Mouse (Mus musculus) embryonic facial prominence, embryonic 13.5 days (tissue): Measurements from ENCODE around the gene Dnm2. TPM values are rescaled to one million over a fixed set of nuclear protein-coding genes. Genes with fewer than 3 reads are reported as not detected.

Experiments used
- ATAC-seq: fragments of 200-750 bp; cut with Nextera tagmentation; 2 replicates; pipeline ENCODE4 v1.8.0; 2017; ENCODE audit warnings: low read depth; ENCODE audit not compliant: insufficient number of reproducible peaks, insufficient read depth, low FRiP score, low TSS enrichment
- H3K27ac ChIP-seq: fragments of 300-500 bp; sonication (generic); 2 replicates; pipeline ENCODE4 v1.5.1; 2015; ENCODE audit warnings: moderate library complexity, mild to moderate bottlenecking, inconsistent platforms
- H3K27me3 ChIP-seq: fragments of 300-500 bp; sonication (generic); 2 replicates; pipeline ENCODE4 v1.6.1; 2015; ENCODE audit warnings: mild to moderate bottlenecking, inconsistent platforms
- H3K36me3 ChIP-seq: fragments of 300-500 bp; sonication (generic); 2 replicates; pipeline ENCODE4 v1.6.1; 2015; ENCODE audit warnings: mild to moderate bottlenecking, inconsistent platforms
- H3K4me1 ChIP-seq: fragments of 300-500 bp; sonication (generic); 2 replicates; pipeline ENCODE4 v1.6.1; 2015; ENCODE audit warnings: inconsistent platforms
- H3K4me2 ChIP-seq: fragments of 300-500 bp; sonication (generic); 2 replicates; pipeline ENCODE4 v1.6.1; 2015; ENCODE audit warnings: moderate library complexity, mild to moderate bottlenecking, inconsistent platforms
- H3K4me3 ChIP-seq: fragments of 300-500 bp; sonication (generic); 2 replicates; pipeline ENCODE4 v1.5.1; 2015; ENCODE audit warnings: mild to moderate bottlenecking, inconsistent platforms
- H3K9ac ChIP-seq: fragments of 300-500 bp; sonication (generic); 2 replicates; pipeline ENCODE4 v1.6.1; 2015; ENCODE audit warnings: mild to moderate bottlenecking, inconsistent platforms
- H3K9me3 ChIP-seq: fragments of 300-500 bp; sonication (generic); 2 replicates; pipeline ENCODE4 v1.6.1; 2016; ENCODE audit warnings: inconsistent platforms
- WGBS: fragments of 180-500 bp; shearing (Covaris S2); methylation state at CpG from one replicate; pipeline ENCODE4 v1.1.7; 2015; ENCODE audit warnings: mixed read lengths; 5-methylcytosine and 5-hydroxymethylcytosine counted together
- polyA plus RNA-seq: library from polyadenylated mRNA; unstranded; fragments of >200 nt; fragmentation: Nextera tagmentation; extraction: Ambion mirVana; gene quantifications from 2 replicates; pipeline ENCODE4 v1.2.1, GENCODE M21; 2015

The Dnm2 gene
- polyA plus RNA-seq, 1 experiment from 2014 or later = 74.5 TPM

- Histone ChIP-seq H3K4me2 (no peak overlapping the region), H3K4me1 (peaks cover 43% of the 10 kb centered on the region), H3K4me3 (no peak overlapping the region), H3K36me3 (0 out of 2 replicates have a peak, but pooled peaks cover 7% of the 10 kb centered on the region), H3K9me3 (no peaks in the 10 kb centered on the region), H3K27ac (no peak overlapping the region), H3K9ac (no peak overlapping the region), H3K27me3 (no peaks in the 10 kb centered on the region)
- ATAC-seq = no peak
- 87% methylated on average over 7 of the region's 7 CpGs for WGBS
These were observed 7.4 kb downstream of the Dnm2 start for GRCm38 (mm10) chr9:21432066-21432465.

DNA sequence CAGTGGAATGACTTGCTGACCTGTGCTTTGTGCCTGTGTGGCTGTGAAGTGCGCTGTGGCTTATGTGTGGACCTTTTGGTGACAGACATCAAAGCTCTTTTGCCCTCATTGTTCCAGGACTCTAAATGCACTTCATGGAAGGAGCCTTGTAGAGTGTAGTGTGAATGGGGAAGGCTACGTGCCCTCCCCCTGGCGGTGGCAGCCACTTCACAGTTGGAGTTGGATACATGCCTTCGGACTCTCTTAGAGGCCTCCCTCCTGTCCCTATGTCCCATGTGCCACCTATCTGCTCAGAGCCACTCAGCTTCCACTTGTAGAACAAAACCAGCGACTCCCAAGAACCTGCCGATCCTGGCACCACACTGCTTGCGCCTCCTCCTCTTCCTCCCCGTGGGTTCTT is 9.1 kb downstream of the Dnm2 start:
- H3K4me3 ChIP-seq = no peak overlapping the region
- no peak for ATAC-seq
- no peaks in the 10 kb centered on the region for H3K9me3 ChIP-seq
- H3K27me3 ChIP-seq = no peaks in the 10 kb centered on the region
- 0 out of 2 replicates have a peak, but pooled peaks cover 7% of the 10 kb centered on the region for H3K36me3 ChIP-seq
- 0 out of 2 replicates have a peak overlapping the region, but pooled peaks have one; percentile 7 for H3K9ac ChIP-seq
- H3K27ac ChIP-seq = 0 out of 2 replicates have a peak overlapping the region, but pooled peaks have one; percentile 33
- 92% methylated on average over 8 of the region's 8 CpGs for WGBS
- peaks cover 52% of the 10 kb centered on the region for H3K4me1 ChIP-seq
- no peak overlapping the region for H3K4me2 ChIP-seq

GRCm38 (mm10) chr9:21434410-21434809 is 9.7 kb downstream of the Dnm2 start:
- 84% methylated on average over 2 of the region's 2 CpGs for WGBS
- H3K27me3 ChIP-seq = no peaks in the 10 kb centered on the region
- H3K4me3 ChIP-seq = no peak overlapping the region
- H3K9me3 ChIP-seq = no peaks in the 10 kb centered on the region
- no peak for ATAC-seq
- 0 out of 2 replicates have a peak, but pooled peaks cover 7% of the 10 kb centered on the region for H3K36me3 ChIP-seq
- H3K27ac ChIP-seq = no peak overlapping the region
- H3K4me2 ChIP-seq = no peak overlapping the region
- H3K4me1 ChIP-seq = peaks cover 58% of the 10 kb centered on the region
- no peak overlapping the region for H3K9ac ChIP-seq

GRCm38 (mm10) chr9:21435777-21436635 is 11.3 kb downstream of the Dnm2 start:
- no peak overlapping the region for H3K9ac ChIP-seq
- no peak for ATAC-seq
- H3K27me3 ChIP-seq = no peaks in the 10 kb centered on the region
- H3K27ac ChIP-seq = no peak overlapping the region
- no peaks in the 10 kb centered on the region for H3K9me3 ChIP-seq
- 0 out of 2 replicates have a peak, but pooled peaks cover 7% of the 10 kb centered on the region for H3K36me3 ChIP-seq
- H3K4me2 ChIP-seq = no peak overlapping the region
- H3K4me1 ChIP-seq = peaks cover 55% of the 10 kb centered on the region
- no peak overlapping the region for H3K4me3 ChIP-seq
- 79% methylated on average over 7 of the region's 7 CpGs for WGBS

DNA sequence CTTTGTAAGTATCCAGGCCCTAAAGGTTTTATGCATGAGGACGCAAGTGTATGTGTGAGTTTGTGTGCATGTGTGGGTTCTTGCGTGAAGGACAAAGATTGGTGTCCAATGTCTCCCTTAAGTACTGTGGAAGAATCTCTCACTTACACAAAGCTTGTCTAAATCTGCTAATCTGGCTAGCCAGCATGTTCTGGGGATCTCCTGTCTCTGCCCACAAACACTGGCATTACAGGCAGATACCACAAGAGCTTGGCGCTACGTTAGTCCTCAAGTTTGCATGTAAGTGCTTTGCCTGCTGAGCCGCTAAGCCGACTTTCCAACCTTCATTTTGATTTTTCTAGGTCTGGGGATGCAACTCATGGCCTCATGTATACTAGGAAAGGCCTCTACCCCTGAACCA is 12.9 kb downstream of the Dnm2 start:
- Histone ChIP-seq H3K27me3 (no peaks in the 10 kb centered on the region), H3K9me3 (no peaks in the 10 kb centered on the region), H3K4me3 (no peak overlapping the region), H3K4me2 (no peak overlapping the region), H3K36me3 (0 out of 2 replicates have a peak, but pooled peaks cover 10% of the 10 kb centered on the region), H3K4me1 (peaks cover 55% of the 10 kb centered on the region), H3K27ac (peak overlapping the region; percentile 82), H3K9ac (no peak overlapping the region)
- ATAC-seq = no peak
- 92% methylated on average over 6 of the region's 6 CpGs for WGBS

DNA sequence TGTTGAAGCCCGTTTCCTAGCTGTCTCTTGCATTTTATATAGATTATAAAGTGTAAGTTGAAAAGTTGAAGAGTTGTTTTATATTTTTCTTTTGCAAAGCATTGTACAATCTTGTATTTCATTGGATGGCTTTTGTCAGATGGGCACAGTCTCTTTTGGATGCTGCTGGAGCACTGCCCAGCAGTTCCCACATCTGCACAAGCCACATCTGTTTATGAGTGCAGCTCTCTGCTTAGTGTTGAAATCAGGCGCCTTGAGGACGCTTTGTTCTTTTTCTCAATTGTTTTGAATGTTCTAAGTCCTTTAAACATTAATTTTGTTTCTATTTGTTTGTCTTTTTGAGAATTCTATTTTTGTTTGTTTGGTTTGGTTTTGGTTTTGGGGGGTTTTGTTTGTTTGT is 13.5 kb downstream of the Dnm2 start:
- H3K9ac ChIP-seq = no peak overlapping the region
- no peak for ATAC-seq
- no peak overlapping the region for H3K4me3 ChIP-seq
- H3K4me1 ChIP-seq = peaks cover 53% of the 10 kb centered on the region
- 0 out of 2 replicates have a peak, but pooled peaks cover 12% of the 10 kb centered on the region for H3K36me3 ChIP-seq
- no peak overlapping the region for H3K4me2 ChIP-seq
- H3K27ac ChIP-seq = peak overlapping the region; percentile 82
- 42% methylated on average over 3 of the region's 3 CpGs for WGBS
- H3K27me3 ChIP-seq = no peaks in the 10 kb centered on the region
- H3K9me3 ChIP-seq = no peaks in the 10 kb centered on the region

DNA sequence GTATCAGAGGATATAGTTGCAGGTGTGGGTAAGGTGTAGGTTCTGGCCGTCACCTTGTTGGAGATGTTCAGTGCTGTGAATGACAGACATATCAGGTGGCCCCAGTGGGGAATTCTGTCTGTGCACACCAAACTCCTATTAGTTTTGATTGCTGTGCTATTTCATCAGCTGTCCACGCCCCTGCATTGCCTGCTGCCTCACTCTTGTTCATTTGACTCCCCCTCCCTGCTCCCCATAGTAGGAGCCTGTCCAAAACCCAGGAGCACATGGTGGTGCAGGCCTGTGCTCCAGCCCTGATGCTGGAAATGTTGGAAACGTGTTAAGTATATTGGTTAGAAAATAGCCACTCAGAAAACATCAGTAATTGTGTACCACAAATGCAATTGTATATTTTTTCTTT is 14.7 kb downstream of the Dnm2 start:
- Histone ChIP-seq H3K4me1 (peaks cover 47% of the 10 kb centered on the region), H3K9me3 (no peaks in the 10 kb centered on the region), H3K4me3 (no peak overlapping the region), H3K36me3 (peaks cover 8% of the 10 kb centered on the region; the same call in 1 of the 2 replicates), H3K9ac (no peak overlapping the region), H3K27me3 (no peaks in the 10 kb centered on the region), H3K27ac (no peak overlapping the region), H3K4me2 (no peak overlapping the region)
- ATAC-seq = no peak
- 78% methylated on average over 3 of the region's 3 CpGs for WGBS

DNA sequence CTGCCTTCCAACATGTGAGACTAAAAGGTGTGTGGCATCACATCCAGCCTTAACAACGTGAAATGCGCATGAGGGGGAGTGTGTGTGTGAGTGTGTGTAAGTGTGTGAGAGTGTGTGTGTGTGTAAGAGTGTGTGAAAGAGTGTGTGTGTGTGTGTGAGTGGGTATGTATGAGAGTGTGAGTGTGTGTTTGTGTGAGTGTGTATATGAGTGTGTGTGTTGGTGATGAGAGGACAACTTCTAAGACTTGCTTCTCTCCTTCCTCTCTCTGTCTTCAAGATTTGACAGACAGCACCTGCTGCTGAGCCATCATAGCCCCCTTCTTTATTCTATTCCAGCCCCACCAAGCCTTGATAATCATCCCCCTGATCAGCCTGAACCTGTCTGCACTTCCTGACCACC is 15.2 kb downstream of the Dnm2 start:
- peaks cover 44% of the 10 kb centered on the region for H3K4me1 ChIP-seq
- H3K9me3 ChIP-seq = no peaks in the 10 kb centered on the region
- ATAC-seq = no peak
- H3K9ac ChIP-seq = no peak overlapping the region
- WGBS = 89% methylated on average over 2 of the region's 2 CpGs
- H3K4me2 ChIP-seq = no peak overlapping the region
- peaks cover 12% of the 10 kb centered on the region; the same call in 1 of the 2 replicates for H3K36me3 ChIP-seq
- no peak overlapping the region for H3K27ac ChIP-seq
- H3K4me3 ChIP-seq = no peak overlapping the region
- H3K27me3 ChIP-seq = no peaks in the 10 kb centered on the region

DNA sequence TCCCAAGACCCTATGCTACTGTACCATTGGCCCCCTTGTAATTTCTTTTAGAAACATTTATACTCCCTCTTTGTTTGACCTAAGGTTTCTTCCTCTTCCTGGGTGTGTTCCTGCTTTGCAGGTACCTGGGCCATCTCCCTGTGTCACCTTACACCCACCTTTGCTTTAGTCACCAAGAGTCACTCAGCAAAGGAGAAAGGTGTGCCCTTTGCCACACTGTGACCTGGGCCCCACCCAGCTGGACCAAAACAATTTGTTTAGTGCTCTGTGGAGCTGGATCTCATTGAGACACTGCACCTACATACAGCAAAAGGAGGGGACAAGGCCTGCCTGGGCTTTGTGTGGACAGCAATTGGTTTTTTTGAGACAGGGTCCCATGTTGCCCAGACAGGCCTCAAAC is 15.7 kb downstream of the Dnm2 start:
- no peaks in the 10 kb centered on the region for H3K9me3 ChIP-seq
- no peak overlapping the region for H3K4me3 ChIP-seq
- no peak for ATAC-seq
- no peaks in the 10 kb centered on the region for H3K27me3 ChIP-seq
- peaks cover 15% of the 10 kb centered on the region for H3K36me3 ChIP-seq
- no peak overlapping the region for H3K4me2 ChIP-seq
- H3K9ac ChIP-seq = no peak overlapping the region
- peaks cover 42% of the 10 kb centered on the region for H3K4me1 ChIP-seq
- H3K27ac ChIP-seq = no peak overlapping the region

DNA sequence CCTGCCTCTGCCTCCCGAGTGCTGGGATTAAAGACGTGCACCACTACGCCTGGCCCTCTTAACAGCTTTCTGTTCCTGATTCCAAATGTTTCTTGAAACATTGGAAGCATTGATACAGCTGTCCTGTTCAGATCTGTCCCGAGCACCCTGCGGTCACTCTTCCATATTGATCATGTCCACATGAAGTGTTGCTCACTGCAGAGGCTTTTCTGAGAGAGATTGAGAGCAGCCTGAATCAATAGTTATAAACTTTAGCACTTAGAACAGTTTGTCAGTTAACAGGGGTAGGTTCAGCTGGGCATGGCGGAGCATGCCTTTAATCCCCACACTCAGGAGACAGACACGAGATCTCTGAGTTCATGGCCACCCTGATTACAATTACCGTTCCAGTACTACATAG is 19.1 kb downstream of the Dnm2 start:
- ATAC-seq = no peak
- Histone ChIP-seq H3K36me3 (peaks cover 18% of the 10 kb centered on the region), H3K9me3 (no peaks in the 10 kb centered on the region), H3K27me3 (no peaks in the 10 kb centered on the region), H3K4me1 (peaks cover 7% of the 10 kb centered on the region), H3K9ac (no peak overlapping the region), H3K4me2 (no peak overlapping the region), H3K4me3 (no peak overlapping the region), H3K27ac (no peak overlapping the region)
- WGBS = 92% methylated on average over 8 of the region's 8 CpGs

DNA sequence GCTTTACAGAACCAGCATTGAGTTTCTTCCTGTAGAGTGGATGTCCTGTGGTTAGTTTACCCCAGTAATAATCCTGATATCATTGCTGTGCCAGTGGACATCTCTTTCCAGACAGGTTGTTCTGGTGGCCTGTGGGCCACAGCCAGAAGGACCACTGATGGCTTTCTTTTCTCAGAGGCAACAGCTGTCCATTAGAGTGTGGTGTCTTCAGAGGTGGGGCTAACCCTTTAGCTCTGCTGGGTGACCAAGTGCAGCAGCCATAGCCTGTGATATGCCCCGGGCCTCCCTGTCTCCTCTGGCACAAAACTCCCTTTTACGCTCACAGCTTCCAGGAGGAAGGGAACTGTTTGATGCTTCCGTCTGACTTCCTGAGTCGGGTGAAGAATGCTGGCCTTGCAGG is 19.9 kb downstream of the Dnm2 start:
- WGBS = 83% methylated on average over 4 of the region's 4 CpGs
- H3K4me1 ChIP-seq = peaks cover under 1% of the 10 kb centered on the region
- no peaks in the 10 kb centered on the region for H3K9me3 ChIP-seq
- H3K4me3 ChIP-seq = no peak overlapping the region
- no peak for ATAC-seq
- no peaks in the 10 kb centered on the region for H3K27me3 ChIP-seq
- no peak overlapping the region for H3K27ac ChIP-seq
- peaks cover 18% of the 10 kb centered on the region for H3K36me3 ChIP-seq
- H3K4me2 ChIP-seq = no peak overlapping the region
- no peak overlapping the region for H3K9ac ChIP-seq

DNA sequence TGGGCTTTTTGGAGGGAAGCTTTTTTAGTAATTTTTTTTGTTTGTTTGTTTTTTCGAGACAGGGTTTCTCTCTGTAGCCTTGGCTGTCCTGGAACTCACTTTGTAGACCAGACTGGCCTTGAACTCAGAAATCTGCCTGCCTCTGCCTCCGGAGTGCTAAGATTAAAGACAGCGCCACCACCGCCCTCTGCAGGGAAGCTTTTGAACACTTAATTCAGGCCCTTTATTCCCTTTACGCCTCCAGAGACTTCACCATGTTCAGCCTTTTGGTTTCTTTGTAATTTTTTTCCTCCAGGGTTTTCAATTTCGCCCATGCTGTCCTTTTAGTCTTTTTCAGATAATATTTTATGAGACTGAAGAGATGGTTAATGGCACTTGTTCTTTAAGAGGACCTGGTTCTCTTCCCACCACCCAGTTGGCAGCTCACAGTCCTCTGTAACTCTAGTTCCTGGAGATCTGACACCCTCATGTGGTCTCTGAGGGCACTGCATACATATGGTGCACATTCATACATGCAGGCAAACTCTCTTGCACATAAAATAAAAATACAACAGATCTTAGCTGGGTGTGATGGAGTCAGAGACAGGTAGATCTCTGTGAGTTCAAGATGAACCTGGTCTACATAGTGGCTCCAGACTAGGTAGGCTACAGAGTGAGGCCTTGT is 20.5 kb downstream of the Dnm2 start:
- 93% methylated on average over 6 of the region's 6 CpGs for WGBS
- ATAC-seq = no peak

More for the DNA sequence above, 20.5 kb downstream of the Dnm2 start:
- Histone ChIP-seq H3K9me3 (no peaks in the 10 kb centered on the region), H3K4me2 (no peak overlapping the region), H3K36me3 (peaks cover 23% of the 10 kb centered on the region), H3K9ac (no peak overlapping the region), H3K27ac (no peak overlapping the region), H3K4me3 (no peak overlapping the region), H3K27me3 (no peaks in the 10 kb centered on the region), H3K4me1 (no peaks in the 10 kb centered on the region)
